Mouse (Mus musculus): ENCODE data around the gene 6030458C11Rik.

Gene 6030458C11Rik

GRCm38 (mm10) chr15:12824197-12824952, at the start of gene 6030458C11Rik, which contains the start of gene Drosha:
6030458C11Rik (minus strand) TSS chr15:12824649.
Drosha (plus strand) TSS chr15:12824815.
- peak; percentile 98 for DNase-seq

GRCm38 (mm10) chr15:12867269-12867668, 42.8 kb upstream of the 6030458C11Rik start:
- DNase-seq = no peak

- no peak for DNase-seq
Observed at GRCm38 (mm10) chr15:12865595-12866314, 41.3 kb upstream of the 6030458C11Rik start.

- no peak for DNase-seq
Observed at GRCm38 (mm10) chr15:12863669-12864068, 39.2 kb upstream of the 6030458C11Rik start.

- DNase-seq = no peak
Observed at GRCm38 (mm10) chr15:12862061-12862460, 37.6 kb upstream of the 6030458C11Rik start.

- DNase-seq = no peak
Observed at GRCm38 (mm10) chr15:12858645-12859044, 34.2 kb upstream of the 6030458C11Rik start.

- no peak for DNase-seq
Observed at GRCm38 (mm10) chr15:12857840-12858516, 33.5 kb upstream of the 6030458C11Rik start.

- no peak for DNase-seq
Observed at GRCm38 (mm10) chr15:12856780-12857179, 32.3 kb upstream of the 6030458C11Rik start.

- no peak for DNase-seq
Observed at GRCm38 (mm10) chr15:12853471-12853870, 29.0 kb upstream of the 6030458C11Rik start.

- DNase-seq = no peak
Observed at GRCm38 (mm10) chr15:12849373-12849772, 24.9 kb upstream of the 6030458C11Rik start.

- no peak for DNase-seq
Observed at GRCm38 (mm10) chr15:12848196-12848975, 23.9 kb upstream of the 6030458C11Rik start.

GRCm38 (mm10) chr15:12842833-12843232, 18.4 kb upstream of the 6030458C11Rik start:
- no peak for DNase-seq

- no peak for DNase-seq
Observed at GRCm38 (mm10) chr15:12840737-12841136, 16.3 kb upstream of the 6030458C11Rik start.

GRCm38 (mm10) chr15:12834231-12834630, 9.8 kb upstream of the 6030458C11Rik start:
- no peak for DNase-seq

GRCm38 (mm10) chr15:12833385-12833784, 8.9 kb upstream of the 6030458C11Rik start:
- DNase-seq = no peak

GRCm38 (mm10) chr15:12832599-12832998, 8.2 kb upstream of the 6030458C11Rik start:
- no peak for DNase-seq

GRCm38 (mm10) chr15:12829878-12830277, 5.4 kb upstream of the 6030458C11Rik start:
- no peak for DNase-seq

- DNase-seq = peak; percentile 20
Observed at GRCm38 (mm10) chr15:12825408-12825807, 959 bp upstream of the 6030458C11Rik start.

GRCm38 (mm10) chr15:12824965-12825364, 516 bp upstream of the 6030458C11Rik start:
- no peak for DNase-seq

- DNase-seq = no peak
Observed at GRCm38 (mm10) chr15:12823455-12824119, 862 bp downstream of the 6030458C11Rik start.

- DNase-seq = no peak
Observed at GRCm38 (mm10) chr15:12822416-12823395, 1.7 kb downstream of the 6030458C11Rik start.

Data from cerebellum, adult 8-10 months (tissue).